Mouse (Mus musculus): ENCODE measurements at regions not wholly inside any gene's neighbourhood (a gene's known extent, or its start where the extent isn't known, plus 50 kb on each side); places are given as distances from the start of the nearest gene placed in this dataset.

- Histone ChIP-seq H3K9ac (no peak overlapping the region), H3K4me1 (no peaks in the 10 kb centered on the region), H3K27ac (no peak overlapping the region), H3K4me2 (replicated peaks) (no peak overlapping the region), H3K9me3 (no peaks in the 10 kb centered on the region), H3K36me3 (no peaks in the 10 kb centered on the region), H3K27me3 (replicated peaks) (no peaks in the 10 kb centered on the region), H3K4me3 (no peak overlapping the region)
- WGBS: 74% methylated on average over 7 of the region's 7 CpGs
- no peak for ATAC-seq (ENCODE audit: low FRiP score, low read depth)
Measured at GRCm38 (mm10) chr17:48802673-48803072, 129.5 kb upstream of the Lrfn2 start.

GRCm38 (mm10) chr17:48807905-48808304 is 124.3 kb upstream of the Lrfn2 start:
- no peaks in the 10 kb centered on the region for H3K27me3 ChIP-seq (replicated peaks)
- no peaks in the 10 kb centered on the region for H3K4me1 ChIP-seq
- H3K9ac ChIP-seq: no peak overlapping the region
- no peak overlapping the region for H3K4me3 ChIP-seq
- no peak overlapping the region for H3K27ac ChIP-seq
- WGBS: 74% methylated on average over 3 of the region's 3 CpGs
- no peaks in the 10 kb centered on the region for H3K9me3 ChIP-seq
- H3K4me2 ChIP-seq (replicated peaks): no peak overlapping the region
- no peaks in the 10 kb centered on the region for H3K36me3 ChIP-seq
- ATAC-seq (ENCODE audit: low FRiP score, low read depth): no peak

DNA sequence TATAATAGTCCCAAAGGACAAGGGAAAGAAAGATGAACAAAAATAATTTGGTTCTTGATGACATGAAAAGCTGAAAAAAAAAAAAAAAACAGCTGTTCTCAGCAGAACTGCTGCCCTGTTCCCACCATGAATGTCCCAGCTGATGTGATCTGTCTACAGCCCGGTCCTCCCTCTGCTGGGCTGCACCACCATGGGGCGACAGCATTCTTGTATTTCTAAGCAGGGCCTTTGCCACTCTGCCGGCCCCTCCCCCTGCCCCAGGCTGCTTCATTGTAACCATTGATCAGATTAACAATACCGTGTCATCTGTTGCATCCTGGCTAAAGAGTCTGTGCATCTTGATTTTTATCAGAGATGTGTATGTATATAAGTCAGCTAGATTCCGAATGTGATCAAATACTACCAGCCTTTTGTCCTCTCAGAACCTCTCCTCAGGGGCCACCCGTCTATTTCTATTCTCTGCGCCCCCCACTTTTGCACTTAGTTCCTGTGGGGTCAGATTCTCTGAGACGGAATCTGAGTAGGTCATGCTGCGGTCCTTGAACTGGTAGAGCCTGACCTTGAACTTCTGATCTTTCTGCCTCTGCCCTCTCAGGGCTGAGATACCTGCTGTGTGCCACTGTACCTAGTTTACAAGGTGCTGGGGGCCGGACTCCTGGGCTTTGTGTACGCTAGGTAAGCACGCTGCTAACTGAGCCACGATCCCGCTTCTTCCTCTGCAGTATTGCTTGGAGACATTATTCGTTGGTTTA is 117.2 kb upstream of the Lrfn2 start:
- no peaks in the 10 kb centered on the region for H3K36me3 ChIP-seq
- peaks cover 17% of the 10 kb centered on the region; the same call in 1 of the 2 replicates for H3K4me1 ChIP-seq
- H3K9ac ChIP-seq: no peak overlapping the region
- H3K27me3 ChIP-seq (replicated peaks): no peaks in the 10 kb centered on the region
- no peak overlapping the region for H3K4me3 ChIP-seq
- H3K9me3 ChIP-seq: no peaks in the 10 kb centered on the region
- peak; percentile 70 for ATAC-seq (ENCODE audit: low FRiP score, low read depth)
- no peak overlapping the region for H3K4me2 ChIP-seq (replicated peaks)
- no peak overlapping the region for H3K27ac ChIP-seq
- 50% methylated on average over 15 of the region's 15 CpGs for WGBS

DNA sequence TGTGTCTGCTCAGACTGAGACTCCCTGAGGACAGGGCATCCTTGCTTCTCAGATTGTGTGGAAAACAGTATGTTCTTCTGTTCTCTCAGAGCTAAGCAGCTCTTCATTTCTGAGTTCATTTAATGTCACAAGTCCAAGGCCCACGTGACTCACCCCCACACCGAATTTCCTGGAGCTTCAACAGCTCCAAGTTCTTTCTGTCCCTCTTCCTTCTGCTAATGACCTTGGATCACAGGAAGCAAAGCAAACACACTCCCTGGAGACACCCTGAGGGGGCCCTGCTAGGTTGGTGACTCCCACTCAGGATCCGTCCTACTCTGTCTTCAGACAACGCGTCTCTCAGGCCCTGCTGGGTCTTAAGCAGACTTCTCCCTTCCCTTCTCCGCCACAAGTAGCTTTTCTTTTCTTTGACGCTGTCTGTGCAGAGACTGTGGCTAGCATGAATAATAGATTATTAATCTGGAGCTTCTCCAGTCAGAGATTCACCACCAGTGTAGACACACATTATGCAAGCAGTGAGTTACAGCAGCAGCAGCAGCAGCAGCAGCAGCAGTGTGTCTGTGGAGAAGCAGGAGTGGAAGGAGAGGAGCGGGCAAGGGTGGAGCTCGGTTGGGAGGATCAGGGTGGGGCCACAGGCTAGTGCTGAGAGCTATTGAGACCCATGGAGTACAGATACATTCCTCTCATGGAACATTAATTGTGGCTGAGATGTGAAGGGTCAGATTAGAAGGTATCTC is 115.4 kb upstream of the Lrfn2 start:
- WGBS: 66% methylated on average over 9 of the region's 9 CpGs
- no peak overlapping the region for H3K4me2 ChIP-seq (replicated peaks)
- no peak overlapping the region for H3K9ac ChIP-seq
- no peak overlapping the region for H3K4me3 ChIP-seq
- H3K27me3 ChIP-seq (replicated peaks): no peaks in the 10 kb centered on the region
- ATAC-seq (ENCODE audit: low FRiP score, low read depth): no peak
- no peaks in the 10 kb centered on the region for H3K9me3 ChIP-seq
- H3K27ac ChIP-seq: no peak overlapping the region
- no peaks in the 10 kb centered on the region for H3K36me3 ChIP-seq
- H3K4me1 ChIP-seq: peaks cover 21% of the 10 kb centered on the region; the same call in 1 of the 2 replicates

DNA sequence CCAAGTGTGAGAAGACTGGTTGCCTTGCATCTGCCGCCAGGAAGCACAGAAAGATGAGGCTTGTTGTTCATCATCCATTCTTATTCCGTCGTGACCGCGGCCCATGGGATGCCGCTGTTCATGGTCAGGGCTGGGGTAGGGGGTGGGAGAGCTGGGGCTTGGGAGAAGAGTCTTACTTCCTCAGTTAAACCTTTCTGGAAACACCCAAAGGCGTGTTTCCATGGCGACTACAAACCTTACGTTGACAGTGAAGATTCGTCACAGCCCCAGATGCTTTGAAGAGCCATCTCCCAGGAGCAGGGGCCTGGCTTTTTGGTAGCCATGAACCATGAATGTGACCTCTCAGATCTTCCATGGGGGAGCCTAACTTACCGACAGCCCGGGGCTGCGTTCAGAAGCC is 114.6 kb upstream of the Lrfn2 start:
- Histone ChIP-seq H3K9me3 (no peaks in the 10 kb centered on the region), H3K27ac (no peak overlapping the region), H3K4me3 (no peak overlapping the region), H3K36me3 (no peaks in the 10 kb centered on the region), H3K4me1 (peaks cover 21% of the 10 kb centered on the region; the same call in 1 of the 2 replicates), H3K4me2 (replicated peaks) (no peak overlapping the region), H3K9ac (no peak overlapping the region), H3K27me3 (replicated peaks) (no peaks in the 10 kb centered on the region)
- ATAC-seq (ENCODE audit: low FRiP score, low read depth): no peak
- 66% methylated on average over 13 of the region's 13 CpGs for WGBS

- Histone ChIP-seq H3K9me3 (no peaks in the 10 kb centered on the region), H3K4me2 (replicated peaks) (no peak overlapping the region), H3K9ac (no peak overlapping the region), H3K4me3 (no peak overlapping the region), H3K27ac (no peak overlapping the region), H3K36me3 (no peaks in the 10 kb centered on the region), H3K4me1 (peaks cover 16% of the 10 kb centered on the region; the same call in 1 of the 2 replicates), H3K27me3 (replicated peaks) (no peaks in the 10 kb centered on the region)
- WGBS: 93% methylated on average over 1 of the region's 1 CpGs
- no peak for ATAC-seq (ENCODE audit: low FRiP score, low read depth)
Measured at GRCm38 (mm10) chr17:48819703-48820102, 112.5 kb upstream of the Lrfn2 start.

DNA sequence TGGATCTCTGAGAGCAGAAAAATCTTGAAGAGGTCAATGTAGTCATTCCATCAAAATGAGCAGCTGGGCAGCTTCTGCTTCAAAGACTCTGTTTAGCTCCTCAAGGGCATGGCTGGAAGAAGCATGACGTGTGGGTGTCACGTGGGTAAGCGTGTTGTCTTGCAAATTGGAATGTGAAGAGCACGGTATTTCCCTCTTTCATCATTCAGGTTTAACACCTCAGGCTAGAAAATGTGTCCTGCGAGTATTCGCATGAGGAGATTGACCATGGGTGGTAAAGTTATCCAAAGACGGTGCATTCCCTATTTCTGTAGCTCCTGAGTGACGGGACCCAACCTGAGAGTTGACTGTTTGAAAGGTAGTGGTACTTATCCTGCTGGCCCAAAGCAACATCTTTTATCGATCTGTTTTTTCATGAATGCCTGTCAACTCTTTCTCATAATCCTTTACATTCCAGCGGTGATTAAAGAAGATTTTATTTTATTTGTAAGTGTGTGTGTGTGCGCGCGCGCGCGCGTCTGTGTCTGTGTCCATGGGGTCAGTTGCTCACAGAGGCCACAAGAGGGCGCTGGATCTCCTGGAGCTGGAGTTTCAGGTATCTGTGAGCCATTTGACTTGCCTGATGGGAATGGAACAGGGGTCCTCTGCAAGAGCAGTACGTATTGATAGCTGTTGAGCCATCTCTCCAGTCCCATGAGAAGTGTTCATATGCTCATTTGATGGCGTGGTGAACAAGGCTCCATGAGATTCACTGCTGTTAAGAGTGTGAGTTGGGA is 109.9 kb upstream of the Lrfn2 start:
- no peaks in the 10 kb centered on the region for H3K27me3 ChIP-seq (replicated peaks)
- H3K9ac ChIP-seq: no peak overlapping the region
- no peak overlapping the region for H3K27ac ChIP-seq
- H3K9me3 ChIP-seq: no peaks in the 10 kb centered on the region
- H3K4me2 ChIP-seq (replicated peaks): no peak overlapping the region
- no peaks in the 10 kb centered on the region for H3K36me3 ChIP-seq
- H3K4me3 ChIP-seq: no peak overlapping the region
- no peak for ATAC-seq (ENCODE audit: low FRiP score, low read depth)
- H3K4me1 ChIP-seq: peaks cover 5% of the 10 kb centered on the region; the same call in 1 of the 2 replicates
- WGBS: 90% methylated on average over 20 of the region's 20 CpGs

DNA sequence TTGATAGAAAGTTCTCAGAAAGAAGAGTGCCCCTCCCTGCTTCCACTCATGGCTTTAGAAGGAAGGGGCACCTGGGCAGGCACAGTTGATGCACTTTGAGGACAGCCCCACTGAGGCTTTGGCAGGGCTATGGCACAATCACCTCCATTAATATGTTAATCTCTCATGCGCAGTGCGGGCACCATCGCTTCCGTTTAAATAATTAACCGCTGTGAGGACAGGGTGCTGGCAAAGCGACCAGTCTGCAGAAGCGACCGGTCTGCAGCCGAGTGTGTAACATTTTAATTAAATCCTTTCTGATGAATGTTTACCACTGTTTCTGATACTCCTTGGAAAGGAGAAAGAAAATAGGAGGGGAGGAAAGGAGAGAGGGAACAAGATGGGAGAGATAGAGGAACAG is 108.3 kb upstream of the Lrfn2 start:
- no peak for ATAC-seq (ENCODE audit: low FRiP score, low read depth)

GRCm38 (mm10) chr17:48825212-48825913 is 106.8 kb upstream of the Lrfn2 start:
- no peaks in the 10 kb centered on the region for H3K36me3 ChIP-seq
- H3K9ac ChIP-seq: no peak overlapping the region
- H3K9me3 ChIP-seq: no peaks in the 10 kb centered on the region
- H3K4me1 ChIP-seq: 0 out of 2 replicates have a peak, but pooled peaks cover under 1% of the 10 kb centered on the region
- H3K4me3 ChIP-seq: no peak overlapping the region
- no peak overlapping the region for H3K27ac ChIP-seq
- no peaks in the 10 kb centered on the region for H3K27me3 ChIP-seq (replicated peaks)
- ATAC-seq (ENCODE audit: low FRiP score, low read depth): no peak
- WGBS: 70% methylated on average over 9 of the region's 9 CpGs
- H3K4me2 ChIP-seq (replicated peaks): no peak overlapping the region

More for the DNA sequence above, 108.3 kb upstream of the Lrfn2 start:
- H3K27me3 ChIP-seq (replicated peaks): no peaks in the 10 kb centered on the region
- no peak overlapping the region for H3K4me3 ChIP-seq
- no peak overlapping the region for H3K4me2 ChIP-seq (replicated peaks)
- H3K36me3 ChIP-seq: no peaks in the 10 kb centered on the region
- H3K4me1 ChIP-seq: peaks cover 5% of the 10 kb centered on the region; the same call in 1 of the 2 replicates
- no peak overlapping the region for H3K27ac ChIP-seq
- 72% methylated on average over 9 of the region's 9 CpGs for WGBS
- H3K9me3 ChIP-seq: no peaks in the 10 kb centered on the region
- no peak overlapping the region for H3K9ac ChIP-seq

DNA sequence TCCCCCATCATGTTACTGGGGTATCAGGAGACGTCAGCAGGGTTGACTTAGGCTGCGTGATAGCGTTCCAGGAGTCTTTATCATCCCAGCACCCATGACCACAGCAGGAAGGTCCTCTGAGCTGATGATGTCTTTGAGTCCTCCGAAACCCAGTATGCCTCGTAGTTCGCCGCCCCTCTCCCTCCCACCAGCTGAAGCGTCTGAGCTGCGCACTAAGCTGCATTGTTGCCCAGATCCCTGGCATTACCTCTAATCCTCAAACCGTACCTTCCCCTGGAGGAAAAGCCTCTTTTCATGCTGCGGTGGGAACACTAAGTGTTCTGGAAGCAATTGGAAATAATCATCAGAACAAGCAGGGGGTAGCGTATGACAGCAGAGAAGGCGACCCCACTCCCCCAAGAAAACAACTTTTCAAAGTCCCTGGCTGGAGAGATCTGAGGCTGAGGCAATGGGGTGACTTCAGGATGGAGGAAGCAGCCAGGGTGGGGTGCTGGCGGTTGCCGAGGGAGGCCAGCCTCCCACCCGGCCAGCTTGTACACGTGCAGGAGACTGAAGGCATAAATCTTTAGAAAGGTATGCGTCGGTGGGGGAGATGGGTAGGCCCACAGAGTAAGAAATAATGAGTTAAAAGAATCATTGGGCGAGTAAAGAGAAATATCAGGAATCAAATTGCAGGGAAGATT is 93.7 kb upstream of the Lrfn2 start:
- no peaks in the 10 kb centered on the region for H3K4me1 ChIP-seq
- H3K27ac ChIP-seq: no peak overlapping the region
- H3K36me3 ChIP-seq: no peaks in the 10 kb centered on the region
- 72% methylated on average over 20 of the region's 20 CpGs for WGBS
- no peaks in the 10 kb centered on the region for H3K27me3 ChIP-seq (replicated peaks)
- no peak for ATAC-seq (ENCODE audit: low FRiP score, low read depth)
- no peaks in the 10 kb centered on the region for H3K9me3 ChIP-seq
- no peak overlapping the region for H3K9ac ChIP-seq
- no peak overlapping the region for H3K4me3 ChIP-seq
- no peak overlapping the region for H3K4me2 ChIP-seq (replicated peaks)

DNA sequence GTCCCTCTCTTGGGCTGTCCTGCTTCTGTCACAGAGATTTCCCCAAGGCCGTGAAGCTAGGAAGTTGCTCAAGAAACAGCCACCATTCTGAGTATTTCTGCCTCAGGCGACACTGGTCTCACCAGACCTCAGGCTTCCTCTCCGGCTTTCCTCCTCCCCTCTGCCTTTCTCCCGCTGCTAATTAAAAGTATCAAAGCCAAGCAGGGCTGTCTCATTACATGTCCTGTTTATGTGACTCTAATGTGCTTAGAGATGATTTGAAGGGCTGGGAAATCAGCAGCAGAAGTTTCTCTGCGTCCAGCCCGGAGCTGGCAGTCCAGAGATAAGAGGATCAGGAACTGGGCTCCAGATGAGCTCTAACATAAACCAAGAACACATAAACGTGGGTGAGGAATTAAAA is 84.3 kb upstream of the Lrfn2 start:
- Histone ChIP-seq H3K36me3 (no peaks in the 10 kb centered on the region), H3K27me3 (replicated peaks) (no peaks in the 10 kb centered on the region), H3K27ac (no peak overlapping the region), H3K9ac (no peak overlapping the region), H3K4me3 (no peak overlapping the region), H3K9me3 (no peaks in the 10 kb centered on the region), H3K4me2 (replicated peaks) (no peak overlapping the region), H3K4me1 (no peaks in the 10 kb centered on the region)
- WGBS: 67% methylated on average over 7 of the region's 7 CpGs
- ATAC-seq (ENCODE audit: low FRiP score, low read depth): no peak
